Mouse (Mus musculus) cerebellum, postnatal 10 days (tissue): ENCODE data around the gene Arpp21.

ENCODE experiments used
- DNase-seq, 2 experiments: peaks; one replicate each; pipeline ENCODE4 v3.0.0; 2021; ENCODE audit warnings: mixed read lengths in 2 of 2

The Arpp21 gene

DNA sequence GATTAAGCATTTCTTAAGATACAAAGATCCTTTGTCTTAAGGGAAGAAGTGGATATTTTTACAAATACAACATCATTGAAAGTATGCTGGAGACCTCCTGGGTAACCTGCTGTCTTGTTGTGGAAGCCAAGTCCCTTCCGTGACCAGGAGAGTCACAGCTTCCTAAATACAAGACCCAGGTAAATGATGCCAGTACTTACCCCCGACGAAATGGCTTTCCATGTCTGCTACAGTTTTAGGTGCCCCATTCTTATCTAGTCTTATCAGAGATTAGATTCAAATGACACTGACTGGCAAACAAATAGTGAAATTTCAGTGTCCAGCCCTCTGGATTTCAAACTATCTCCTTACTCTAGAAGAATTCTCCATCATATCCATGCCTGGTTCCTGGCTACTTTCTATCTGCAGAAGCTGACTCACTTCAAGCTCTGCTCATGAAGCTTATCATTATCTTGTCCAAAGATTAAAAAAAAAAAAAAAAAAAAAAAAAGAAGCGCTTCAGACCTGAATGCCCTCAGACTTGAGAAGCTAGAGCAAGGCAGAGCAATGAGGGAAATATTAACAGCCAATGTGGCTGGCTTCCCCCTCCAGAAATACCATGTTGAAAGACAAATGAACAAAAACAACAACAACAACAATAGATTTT, 4.9 kb downstream of the Arpp21 start:
- DNase-seq, result peak; percentile 34 to 58

DNA sequence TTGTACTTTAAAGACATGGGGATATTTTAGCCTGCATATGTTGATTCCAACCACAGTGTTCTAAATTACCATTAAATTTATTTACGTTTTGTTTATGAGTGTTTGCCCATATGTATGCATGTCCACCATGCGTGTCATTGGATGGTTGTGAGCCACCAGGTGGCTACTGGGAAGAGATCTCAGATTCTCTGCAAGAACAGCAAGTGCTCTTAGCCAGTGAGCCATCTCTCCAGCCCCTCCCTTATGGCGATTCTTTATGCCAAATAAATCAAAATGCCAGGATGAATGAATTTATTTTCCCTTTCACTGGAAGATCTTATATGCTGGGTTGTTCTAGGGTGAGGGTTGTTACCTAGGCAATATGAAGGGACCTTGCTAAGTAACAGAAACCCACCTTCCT, 7.3 kb downstream of the Arpp21 start:
- peak; percentile 57 for DNase-seq

GRCm38 (mm10) chr9:112227174-112227573, 8.6 kb downstream of the Arpp21 start:
- peak in 1 of 2 experiments; percentile 10 for DNase-seq

DNA sequence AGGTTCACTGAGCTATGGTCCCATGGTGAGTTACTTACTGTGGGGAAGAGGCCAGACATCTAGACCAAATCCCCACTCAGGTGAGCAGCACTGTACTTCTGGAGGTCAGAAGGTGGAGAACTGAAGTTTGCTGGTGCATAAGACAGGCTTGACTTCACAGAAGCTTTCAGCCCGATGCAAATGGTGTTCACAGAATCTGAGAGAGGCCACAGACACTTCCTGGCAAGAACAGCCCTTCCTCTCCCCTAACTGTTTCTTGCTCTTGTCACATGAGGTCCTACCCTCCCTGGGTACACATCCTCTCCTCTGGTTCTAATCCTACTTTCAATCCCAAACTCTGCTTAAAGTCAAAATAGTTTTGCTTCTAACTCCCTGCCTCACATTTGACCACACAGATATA, 9.2 kb downstream of the Arpp21 start:
- DNase-seq, result no peak

DNA sequence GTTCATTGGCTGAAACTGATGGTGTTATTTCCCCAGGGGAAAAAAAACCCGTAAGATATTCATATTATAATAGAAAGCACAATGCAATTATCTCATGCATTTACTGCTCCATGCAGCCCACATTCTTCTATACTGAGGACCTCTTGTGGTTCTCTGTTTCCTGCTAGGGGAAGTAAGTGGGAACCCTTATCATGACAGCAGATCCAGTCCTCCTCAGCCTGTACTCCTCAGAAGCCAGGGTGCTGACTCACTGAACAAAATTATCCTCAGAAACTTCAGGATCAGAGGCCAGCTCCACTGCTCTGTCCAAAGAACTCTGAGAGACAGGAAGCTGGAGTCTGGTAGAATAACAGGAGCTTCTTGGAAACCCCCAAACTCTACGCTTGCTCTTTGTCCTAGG, 10.7 kb downstream of the Arpp21 start:
- DNase-seq, result no peak

GRCm38 (mm10) chr9:112219372-112219771, 16.4 kb downstream of the Arpp21 start:
- DNase-seq, result peak; percentile 47 to 48

DNA sequence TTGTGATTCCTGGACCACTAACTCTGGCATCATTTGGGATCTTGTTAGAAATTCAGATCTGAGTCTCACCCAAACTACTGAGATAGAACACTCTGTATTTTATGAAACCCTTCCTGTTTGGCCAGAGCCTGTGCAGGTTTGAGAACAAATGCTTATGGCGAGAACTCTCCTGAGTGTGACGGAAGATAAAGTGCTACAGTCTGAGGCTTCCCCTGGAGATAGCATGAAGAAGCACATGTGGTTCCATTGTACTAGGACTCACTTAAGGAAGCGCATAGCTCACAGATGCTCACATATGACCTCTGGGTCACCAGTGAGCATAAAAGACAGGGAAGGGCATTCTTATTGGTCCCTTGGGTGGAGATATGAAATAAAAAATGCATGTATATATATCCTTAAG, 17.5 kb downstream of the Arpp21 start:
- no peak for DNase-seq

GRCm38 (mm10) chr9:112217161-112217560, 18.6 kb downstream of the Arpp21 start:
- peak in 1 of 2 experiments; percentile 12 for DNase-seq

- no peak for DNase-seq
These were observed 20.5 kb downstream of the Arpp21 start for GRCm38 (mm10) chr9:112215030-112215806.

- peak in 1 of 2 experiments; percentile 35 for DNase-seq
These were observed 22.1 kb downstream of the Arpp21 start for GRCm38 (mm10) chr9:112213411-112214255.

GRCm38 (mm10) chr9:112209803-112210202, 25.9 kb downstream of the Arpp21 start:
- DNase-seq, result peak; percentile 89 to 94

GRCm38 (mm10) chr9:112207767-112208166, 28.0 kb downstream of the Arpp21 start:
- peak; percentile 89 to 94 for DNase-seq

- no peak for DNase-seq
These were observed 37.4 kb downstream of the Arpp21 start for GRCm38 (mm10) chr9:112198296-112198695.

DNA sequence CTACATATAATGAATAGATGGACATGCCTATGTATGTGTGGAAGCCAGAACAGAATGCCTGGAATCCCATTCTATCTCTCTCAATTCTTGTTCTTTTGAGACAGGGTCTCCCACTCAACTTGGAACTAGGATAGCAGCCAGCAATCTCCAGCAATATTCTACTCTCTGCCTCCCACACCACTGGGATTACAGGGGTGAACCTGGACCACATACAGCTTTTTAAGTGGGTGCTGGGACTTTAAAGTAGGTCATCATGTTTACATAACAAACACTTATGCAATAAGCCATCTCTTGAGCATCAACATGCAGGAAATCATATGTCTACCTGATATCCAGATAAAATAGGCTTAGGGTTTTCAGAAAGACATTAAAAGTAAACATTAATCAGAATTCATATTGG, 41.7 kb downstream of the Arpp21 start:
- DNase-seq, result no peak

- no peak for DNase-seq
These were observed 46.3 kb downstream of the Arpp21 start for GRCm38 (mm10) chr9:112189394-112189793.

- peak; percentile 41 for DNase-seq
These were observed 47.3 kb downstream of the Arpp21 start for GRCm38 (mm10) chr9:112188358-112188893.

DNA sequence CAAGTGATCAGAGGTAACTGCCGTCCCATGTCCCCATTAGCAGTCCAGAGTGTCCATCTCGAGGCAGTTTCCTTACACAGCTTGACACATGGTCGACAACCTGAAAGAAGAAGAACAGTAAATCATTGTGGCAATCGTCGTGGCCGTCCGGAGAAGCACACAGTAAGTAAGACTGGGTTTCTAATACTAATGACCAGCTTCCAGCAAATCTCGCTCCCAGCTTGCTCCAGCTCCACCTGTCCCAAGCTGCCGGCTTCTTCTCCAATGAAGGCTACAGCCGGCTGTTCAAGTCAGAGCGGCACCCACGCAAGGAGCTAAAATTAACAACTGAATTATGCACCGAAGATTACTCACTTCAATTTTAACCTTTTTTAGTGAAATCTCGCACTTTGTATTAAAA, 48.1 kb downstream of the Arpp21 start:
- DNase-seq, result peak; percentile 51 to 57

DNA sequence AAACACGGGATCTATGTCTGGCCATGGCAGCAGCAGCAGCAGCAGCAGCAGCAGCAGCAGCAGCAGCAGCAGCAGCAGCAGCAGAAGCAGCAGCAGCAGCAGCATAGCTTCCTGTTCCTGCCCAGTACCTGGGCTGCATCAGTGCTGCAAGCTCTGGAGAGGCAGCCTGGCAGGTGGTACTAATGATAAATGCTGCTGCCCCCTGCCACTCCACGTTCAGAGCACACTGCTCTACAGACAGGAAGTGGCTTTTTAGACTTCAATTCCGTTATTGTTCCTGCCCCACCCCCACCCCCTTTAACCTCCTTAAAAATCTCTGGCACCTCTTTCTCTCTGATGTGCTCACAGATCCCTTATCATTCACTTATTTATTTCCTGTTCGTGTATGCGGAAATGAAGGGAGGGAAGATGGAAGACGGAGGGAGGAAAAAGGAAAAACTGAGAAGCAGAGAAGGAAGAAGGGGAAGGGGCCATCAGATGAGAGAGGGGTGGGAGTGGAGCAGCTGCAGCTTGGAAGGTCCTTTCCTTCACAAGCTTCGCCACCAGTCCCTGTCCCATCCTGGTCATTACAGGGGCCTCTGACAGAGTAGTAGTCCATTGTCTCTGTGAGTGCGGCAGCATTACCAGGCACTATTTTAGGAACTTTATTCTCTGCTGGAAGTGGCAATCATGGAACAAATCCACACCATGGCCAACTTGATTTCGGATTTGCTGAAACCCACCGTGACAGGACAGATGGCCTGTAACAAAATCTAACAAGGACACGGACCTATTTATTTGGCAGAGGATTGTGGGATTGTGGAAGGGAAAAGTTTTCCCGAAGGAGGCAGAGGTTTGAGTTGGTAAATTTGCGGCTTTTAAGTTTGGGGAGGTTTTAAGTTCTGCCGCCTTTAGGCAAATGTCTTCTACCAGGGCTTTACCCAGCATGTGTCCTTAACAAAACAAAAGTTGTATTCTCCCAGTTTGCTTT, 49.1 kb downstream of the Arpp21 start:
- no peak for DNase-seq

DNA sequence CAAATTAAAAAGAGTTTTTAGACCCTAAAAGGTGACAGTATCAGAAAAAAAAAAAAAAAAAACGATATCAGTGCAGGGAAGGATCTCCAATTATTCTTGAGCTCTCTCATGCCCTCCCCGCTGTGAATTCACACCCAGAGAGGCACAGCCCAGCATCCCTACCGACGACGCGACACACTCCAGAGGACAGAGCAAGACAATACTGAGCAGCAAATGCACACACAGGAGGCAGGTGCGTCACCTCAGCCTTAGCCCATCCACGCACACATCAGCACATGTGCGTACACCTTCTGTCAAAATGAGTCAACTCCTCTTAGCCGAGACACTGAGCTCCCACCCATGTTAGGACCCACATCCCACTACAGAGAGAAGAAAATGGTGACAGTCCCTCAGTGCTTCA, 50.0 kb downstream of the Arpp21 start:
- no peak for DNase-seq

DNA sequence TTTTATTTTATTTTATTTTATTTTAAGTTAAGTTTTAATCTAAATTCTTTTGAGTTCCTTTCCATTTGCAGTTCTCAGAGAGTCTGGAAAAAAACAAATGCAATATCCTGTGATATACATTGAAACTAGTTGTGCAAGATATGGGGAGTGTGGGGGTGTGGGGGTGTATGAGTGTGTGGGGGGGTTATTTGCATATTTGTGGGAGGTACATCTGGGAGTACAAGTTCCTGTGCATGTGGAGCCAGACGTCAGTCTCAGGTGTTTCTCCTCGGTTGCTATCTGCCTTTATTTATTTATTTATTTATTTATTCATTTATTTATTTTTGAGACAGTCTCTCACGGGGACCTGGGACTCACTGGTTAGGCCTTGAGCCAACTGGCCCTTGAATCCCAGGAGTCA, 53.0 kb downstream of the Arpp21 start:
- no peak for DNase-seq

DNA sequence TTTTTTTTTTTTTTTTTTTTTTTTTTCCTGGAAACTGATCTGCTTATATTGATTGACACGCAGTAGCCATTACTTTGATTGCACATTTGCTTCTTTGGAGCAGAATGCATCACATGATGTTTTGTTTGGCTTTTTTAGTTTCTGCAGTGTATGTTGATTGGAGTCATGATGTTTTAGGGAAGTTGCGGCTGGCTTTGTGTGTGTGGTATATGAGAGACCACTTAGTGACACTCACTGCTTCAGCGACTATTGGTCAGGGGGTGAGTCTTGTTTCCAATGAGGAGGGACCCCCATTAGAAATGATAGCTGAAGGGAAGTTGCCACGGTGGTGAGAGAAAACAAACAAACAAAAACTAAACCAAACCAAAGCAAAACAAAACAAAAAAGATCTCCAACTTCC, 55.7 kb downstream of the Arpp21 start:
- no peak for DNase-seq

- no peak for DNase-seq
These were observed 57.3 kb downstream of the Arpp21 start for GRCm38 (mm10) chr9:112178438-112178837.
